11 mouse cellular contexts compared by ENCODE assay signal in the genomic region with DNA sequence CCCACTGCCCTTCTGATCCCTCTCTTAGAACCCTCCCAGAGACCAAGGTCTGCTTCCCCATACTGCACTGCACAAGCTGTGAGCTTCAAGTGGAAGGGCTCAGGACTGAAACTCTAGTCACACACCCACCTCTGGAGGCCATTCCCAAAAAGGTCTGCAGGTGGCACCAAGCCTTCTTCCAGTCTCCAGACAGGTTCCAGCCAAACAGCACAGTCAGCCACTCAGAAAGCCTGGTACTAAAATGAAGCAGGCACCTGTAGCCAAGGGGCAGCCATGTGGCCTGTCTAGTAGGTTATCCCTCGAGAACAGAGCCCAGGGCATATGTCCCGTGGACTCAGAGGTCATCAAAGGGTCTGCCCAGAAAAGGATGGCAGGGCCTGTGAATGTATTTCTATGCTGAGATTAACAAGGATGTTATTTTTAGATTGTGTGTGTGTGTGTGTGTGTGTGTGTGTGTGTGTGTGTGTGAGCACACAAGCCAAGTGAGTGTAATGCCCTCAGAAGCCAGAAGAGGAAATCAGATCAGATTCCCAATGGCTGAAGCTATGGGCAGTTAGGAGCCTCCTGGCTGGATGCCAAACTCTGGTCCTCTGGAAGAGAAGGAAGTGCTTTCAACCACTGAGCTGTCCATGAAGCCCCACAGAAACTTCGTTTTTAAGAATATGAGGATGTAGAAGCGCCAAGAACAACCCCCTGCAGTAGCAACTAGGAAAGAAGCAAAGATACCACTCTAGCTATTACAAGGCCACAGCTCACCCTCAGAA. TPM values are rescaled to one million over a fixed set of nuclear protein-coding genes. Genes with fewer than 3 reads are reported as not detected.
DNase-seq lines count a peak whose midpoint lies in the region; ATAC-seq and TF ChIP-seq lines count a peak whose summit lies in the region.
"Had no signal": no experiment of that assay in that cellular context is flagged by ENCODE, and none has a peak within 500 bp of the region (broad histone marks: within the 10 kb centered on the region; RNA-seq: fewer than 3 reads in every experiment).

A gene (minus strand): TSS at position 291 of the 764 bp plus-strand sequence.

- peak; percentile 45 for TF ChIP-seq CTCF in heart, adult 2 months (IDR thresholded peaks at IDR 0.05)

- no peak for TF ChIP-seq POLR2A in heart, adult 2 months (IDR thresholded peaks at IDR 0.05; ENCODE audit: insufficient read depth, low read depth, low read length)

- ATAC-seq in heart, embryonic 12.5 days (ENCODE audit: insufficient number of reproducible peaks, low FRiP score), result no peak

- TF ChIP-seq EP300 in heart, adult 2 months (IDR thresholded peaks at IDR 0.05; ENCODE audit: insufficient read depth, low read depth, low read length), result no peak

- no peak within 1 kb of the TSS for H3K4me2 ChIP-seq in heart, embryonic 12.5 days

- no peak within 1 kb of the TSS for H3K4me3 ChIP-seq in heart, adult 2 months
- H3K4me3 ChIP-seq in heart, embryonic 12.5 days, result no peak within 1 kb of the TSS
- H3K4me3 ChIP-seq: erythroblast, embryonic 14.5 days had no signal

- H3K27ac ChIP-seq in heart, adult 2 months, result no peak within 1 kb of the TSS
- no peak within 1 kb of the TSS for H3K27ac ChIP-seq in heart, embryonic 12.5 days (ENCODE audit: poor library complexity, severe bottlenecking)
- H3K27ac ChIP-seq: liver, embryonic 14.5 days had no signal

- no peaks in the 10 kb centered on the region for H3K36me3 ChIP-seq in heart, adult 2 months (ENCODE audit: control insufficient read depth, insufficient read depth, low read length)
- no peaks in the 10 kb centered on the region for H3K36me3 ChIP-seq in heart, embryonic 12.5 days

- peaks cover 21% of the 10 kb centered on the region for H3K27me3 ChIP-seq in heart, adult 2 months (ENCODE audit: control insufficient read depth, insufficient read depth, low read length)
- H3K27me3 ChIP-seq in heart, embryonic 12.5 days (replicated peaks), result peaks cover 79% of the 10 kb centered on the region

- no peaks in the 10 kb centered on the region for H3K9me3 ChIP-seq in heart, embryonic 12.5 days (replicated peaks)

- WGBS in heart, adult 2 months, result 27% methylated on average over 4 of the region's 4 CpGs
- 39% methylated on average over 4 of the region's 4 CpGs for WGBS in heart, embryonic 12.5 days

- no peaks in the 10 kb centered on the region for H3K4me1 ChIP-seq in heart, adult 2 months (ENCODE audit: control insufficient read depth, insufficient read depth, low read length)
- H3K4me1 ChIP-seq in heart, embryonic 12.5 days (replicated peaks), result peaks cover 21% of the 10 kb centered on the region

- H3K79me2 ChIP-seq in heart, adult 2 months (replicated peaks; ENCODE audit: control insufficient read depth, insufficient read depth, low read length), result no peaks in the 10 kb centered on the region

- intact Hi-C loops in heart, adult 2 months (cut with DNase I), result loop anchor here (5.0 kb wide), 1 partner anchor 66 kb away; no protein-coding TSS in a partner anchor
- intact Hi-C loops in left cerebral cortex, postnatal 14 days (cut with DNase I), result loop anchor here (2.0 kb wide), 1 partner anchor 63 kb away; no protein-coding TSS in a partner anchor

- no peak for DNase-seq in heart, adult 2 months
- peak; percentile 3 for DNase-seq in 416B (ENCODE audit: low read depth)
- peak; percentile 87 to 89 for DNase-seq in cerebellum, postnatal 10 days
- peak; percentile 62 to 75 for DNase-seq in left cerebral cortex, postnatal 14 days (ENCODE audit: low spot score in 2 of 2)
- no peak for DNase-seq in ovary, postnatal 10 days (ENCODE audit: low spot score)
- no peak for DNase-seq in urinary bladder, postnatal 14 days (ENCODE audit: low spot score)
- no peak for DNase-seq in urinary bladder, postnatal 25 days (ENCODE audit: low spot score)

- no peak within 1 kb of the TSS for H3K9ac ChIP-seq in heart, adult 2 months (ENCODE audit: low read depth, low read length)
- H3K9ac ChIP-seq in heart, embryonic 12.5 days, result no peak within 1 kb of the TSS
- H3K9ac ChIP-seq: liver, embryonic 14.5 days had no signal

RNA-seq across cellular contexts. Expression of the gene that starts here (rescaled TPM):
- total RNA-seq in heart, adult 2 months (2021), result under 1 TPM; 0.16 to 0.23 TPM
- polyA plus RNA-seq in heart, adult 2 months (2012; rRNA removed), result not detected in 2 replicates
- 0.08 and 0.26 TPM in 2 replicates for polyA plus RNA-seq in heart, embryonic 12.5 days (2016; fragmentation: Nextera tagmentation; extraction: Ambion mirVana)
- total RNA-seq in left cerebral cortex, postnatal 14 days (2021), result 100 to 1,000 TPM; 297 to 325 TPM
- total RNA-seq: MEL had no signal

Comparison
In these comparisons a context has a peak if more than half of its experiments do, and no peak if none do; other contexts are left out.
1. RNA of the gene that starts here (total RNA-seq): 297 to 325 TPM in left cerebral cortex, postnatal 14 days; 0.16 to 0.23 TPM in heart, adult 2 months; every median in the first group is over 100 times any median in the second.
2. DNase-seq: peak in 416B (single experiment), cerebellum, postnatal 10 days (2 of 2) and left cerebral cortex, postnatal 14 days (2 of 2); none in heart, adult 2 months (0 of 2), ovary, postnatal 10 days (single experiment), urinary bladder, postnatal 14 days (single experiment) and urinary bladder, postnatal 25 days (single experiment).